Mouse (Mus musculus) lung, postnatal 36 days (tissue): ENCODE results near the gene Fto.

Experiments
- DNase-seq: peaks from one replicate; pipeline ENCODE4 v3.0.0; 2022; ENCODE audit warnings: mixed read lengths

Gene Fto

GRCm38 (mm10) chr8:91398053-91398452, 84.7 kb downstream of the Fto start:
- no peak for DNase-seq

- DNase-seq, result no peak
Observed at GRCm38 (mm10) chr8:91402980-91403975, 90.0 kb downstream of the Fto start.

- no peak for DNase-seq
Observed at GRCm38 (mm10) chr8:91404311-91404710, 91.0 kb downstream of the Fto start.

GRCm38 (mm10) chr8:91405099-91405498, 91.8 kb downstream of the Fto start:
- no peak for DNase-seq

- no peak for DNase-seq
Observed at GRCm38 (mm10) chr8:91406624-91407290, 93.4 kb downstream of the Fto start.

GRCm38 (mm10) chr8:91407880-91408279, 94.6 kb downstream of the Fto start:
- no peak for DNase-seq

GRCm38 (mm10) chr8:91410007-91410406, 96.7 kb downstream of the Fto start:
- DNase-seq, result no peak

- no peak for DNase-seq
Observed at GRCm38 (mm10) chr8:91424491-91425074, 111.3 kb downstream of the Fto start.

GRCm38 (mm10) chr8:91425251-91425866, 112.0 kb downstream of the Fto start:
- peak; percentile 23 for DNase-seq

GRCm38 (mm10) chr8:91426496-91426895, 113.2 kb downstream of the Fto start:
- no peak for DNase-seq

- no peak for DNase-seq
Observed at GRCm38 (mm10) chr8:91430333-91430940, 117.1 kb downstream of the Fto start.

GRCm38 (mm10) chr8:91436036-91436435, 122.7 kb downstream of the Fto start:
- no peak for DNase-seq

- DNase-seq, result no peak
Observed at GRCm38 (mm10) chr8:91443911-91444310, 130.6 kb downstream of the Fto start.

GRCm38 (mm10) chr8:91444636-91445410, 131.5 kb downstream of the Fto start:
- no peak for DNase-seq

- DNase-seq, result no peak
Observed at GRCm38 (mm10) chr8:91445516-91445915, 132.2 kb downstream of the Fto start.

GRCm38 (mm10) chr8:91446008-91446407, 132.7 kb downstream of the Fto start:
- no peak for DNase-seq

GRCm38 (mm10) chr8:91448667-91449329, 135.5 kb downstream of the Fto start:
- DNase-seq, result peak; percentile 42

- no peak for DNase-seq
Observed at GRCm38 (mm10) chr8:91454926-91455325, 141.6 kb downstream of the Fto start.

GRCm38 (mm10) chr8:91455591-91455990, 142.3 kb downstream of the Fto start:
- no peak for DNase-seq

GRCm38 (mm10) chr8:91458016-91458415, 144.7 kb downstream of the Fto start:
- DNase-seq, result no peak

- DNase-seq, result no peak
Observed at GRCm38 (mm10) chr8:91460965-91461364, 147.6 kb downstream of the Fto start.
